Mouse (Mus musculus): ENCODE data around the gene Zfyve9.
A peak's percentile ranks its signal among the peaks of the same experiment; 100 is the strongest.
"Not testable (repeated sequence)": the region's sequence is repeated elsewhere in the genome, so short reads cannot be mapped to it uniquely, and the experiment has no call there.

Zfyve9 gene

DNA sequence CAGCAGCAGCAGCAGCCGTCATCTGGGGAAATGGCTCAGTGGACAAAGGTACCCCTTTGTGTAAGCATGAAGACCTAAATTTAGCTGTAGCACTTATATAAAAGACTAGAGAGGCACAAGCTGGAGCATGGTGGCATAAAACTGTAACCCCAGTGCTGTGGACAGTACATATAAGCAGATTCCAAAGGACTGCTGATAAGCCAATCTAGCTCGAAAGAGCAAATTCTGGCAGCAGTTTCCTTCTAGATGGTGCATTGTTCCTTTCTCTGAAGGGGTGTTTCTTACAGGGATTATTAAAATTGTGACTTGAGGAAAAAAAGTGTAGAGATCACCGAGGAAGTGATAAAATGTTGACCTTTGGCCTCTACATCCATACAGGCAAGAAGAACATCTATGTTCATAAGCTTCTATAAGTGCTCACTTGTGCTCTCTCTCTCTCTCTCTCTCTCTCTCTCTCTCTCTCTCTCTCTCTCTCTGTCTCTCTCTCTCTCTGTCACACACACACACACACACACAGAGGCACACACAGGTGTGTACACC is 59.3 kb downstream of the Zfyve9 start:
- no peak for DNase-seq

DNA sequence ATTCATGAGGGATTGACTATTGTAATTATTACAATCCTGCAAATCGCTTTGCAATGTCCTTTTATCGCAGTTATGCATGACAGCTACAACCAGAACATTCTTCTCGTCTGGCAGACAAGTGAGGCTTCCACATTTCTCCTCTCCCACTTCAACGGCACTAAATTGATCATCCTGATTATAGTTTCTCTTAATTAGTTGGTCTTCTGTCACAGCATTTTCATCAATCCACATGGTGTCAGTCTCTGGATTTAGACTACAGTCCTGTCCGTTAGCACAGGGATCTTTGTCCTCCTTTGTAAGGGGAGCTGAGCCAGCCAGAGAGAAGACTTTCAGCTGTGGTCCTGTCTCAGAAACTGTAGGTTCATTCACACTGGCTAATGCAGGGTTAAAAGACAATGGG is 61.2 kb downstream of the Zfyve9 start, which contains the start of gene 3110021N24Rik:
Gene 3110021N24Rik (plus strand): TSS at position 301 of the 400 bp plus-strand sequence.
- no peak for DNase-seq

DNA sequence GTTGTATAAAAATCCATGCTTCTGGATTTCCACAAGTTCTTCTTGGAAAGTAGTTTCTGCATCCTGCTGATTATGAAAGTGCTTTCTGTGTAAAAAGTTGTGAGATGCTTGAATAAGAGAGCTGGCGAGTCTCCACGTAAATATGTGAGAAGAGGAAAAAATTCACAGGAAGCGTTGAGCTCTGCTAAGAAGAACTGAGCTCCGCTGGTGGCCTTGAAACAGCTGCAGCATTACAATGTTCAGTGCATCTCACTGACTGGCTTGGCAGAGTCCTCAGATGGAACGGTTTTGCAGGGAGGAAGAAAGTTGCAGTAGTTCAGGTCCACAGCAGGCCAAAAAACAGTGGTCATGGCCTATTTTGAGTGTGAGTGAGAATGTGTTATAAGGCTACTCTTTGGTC is 72.4 kb downstream of the Zfyve9 start:
- DNase-seq = no peak

DNA sequence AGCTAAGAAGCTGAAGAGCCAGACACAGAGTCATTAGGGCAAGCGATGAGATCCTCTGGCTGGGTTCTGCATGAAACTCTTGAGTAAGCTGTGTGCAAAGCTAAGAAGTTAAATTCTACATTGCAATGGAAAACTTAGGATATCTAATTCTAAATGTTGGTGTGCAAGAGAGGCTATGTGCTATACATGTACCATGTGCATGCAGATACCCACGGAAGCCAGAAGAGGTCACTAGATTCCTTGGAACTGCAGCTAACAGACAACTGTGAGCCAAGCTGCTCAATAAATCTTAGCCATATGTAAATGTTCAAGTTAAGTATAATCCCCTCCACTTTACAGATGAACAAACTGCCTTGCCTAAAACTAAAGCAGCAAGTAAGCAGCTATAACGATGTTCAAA is 83.7 kb downstream of the Zfyve9 start:
- peak; percentile 49 to 50 for DNase-seq

DNA sequence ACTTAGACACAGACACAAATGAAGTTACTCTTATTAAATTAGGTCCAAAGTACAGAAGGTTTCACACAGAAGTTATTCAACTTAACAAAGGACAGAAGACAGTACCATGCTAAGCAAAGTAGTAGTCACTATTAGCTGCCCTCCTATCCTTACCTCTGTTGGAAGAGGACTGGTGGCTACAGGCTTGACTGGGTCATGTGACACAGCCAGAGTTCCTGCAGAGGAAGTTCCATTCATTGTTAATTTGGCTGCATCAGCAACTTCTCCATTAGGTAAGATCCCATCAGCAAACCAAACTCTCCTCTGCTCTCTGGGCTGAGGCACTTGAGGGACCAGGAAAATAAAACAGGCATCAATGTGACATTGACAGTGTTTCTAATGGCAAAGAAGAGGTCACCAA is 89.1 kb downstream of the Zfyve9 start:
- DNase-seq = no peak

DNA sequence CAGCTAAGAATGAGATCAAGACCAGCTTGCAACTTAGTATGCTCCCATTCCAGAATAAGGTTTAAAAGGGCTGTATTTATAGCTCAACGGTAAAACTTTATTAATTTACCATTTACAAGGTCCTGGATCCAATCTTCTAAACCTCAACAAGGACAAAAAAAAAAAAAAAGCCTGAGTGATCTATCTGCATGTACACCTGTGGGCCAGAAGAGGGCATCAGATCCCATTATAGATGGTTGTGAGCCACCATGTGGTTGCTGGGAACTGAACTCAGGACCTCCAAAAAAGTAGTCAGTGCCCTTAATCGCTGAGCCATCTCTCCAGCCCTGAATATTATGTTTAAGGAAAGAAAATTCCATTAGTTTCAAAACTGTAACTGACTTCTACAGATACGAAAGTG is 90.1 kb downstream of the Zfyve9 start:
- DNase-seq = no peak

GRCm38 (mm10) chr4:108687098-108687497 is 93.5 kb downstream of the Zfyve9 start:
- not testable (repeated sequence) for DNase-seq

- peak in 1 of 2 experiments; percentile 37 for DNase-seq
Observed at GRCm38 (mm10) chr4:108686156-108686555, 94.4 kb downstream of the Zfyve9 start.

DNA sequence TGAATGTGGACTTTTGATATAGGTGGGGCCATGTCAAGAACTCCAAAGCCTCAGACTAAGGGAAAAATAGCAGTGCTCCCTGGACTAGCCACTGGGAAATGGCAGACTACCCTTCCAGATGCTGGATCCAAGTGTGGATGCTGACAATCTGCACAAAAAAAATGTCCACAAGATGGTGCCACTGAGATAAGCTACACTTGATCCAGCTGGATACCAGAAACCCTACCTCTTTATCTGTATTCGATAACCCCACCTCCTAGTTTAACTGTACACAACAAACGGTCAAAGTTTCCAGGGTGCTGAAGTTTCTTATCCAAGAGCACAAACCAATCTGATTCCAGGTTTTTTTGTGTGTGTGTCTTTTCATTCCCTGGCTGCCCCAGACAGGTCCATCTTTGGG is 116.2 kb downstream of the Zfyve9 start:
- DNase-seq = peak in 1 of 2 experiments; percentile 34

- DNase-seq = no peak
Observed at GRCm38 (mm10) chr4:108638752-108639151, 141.8 kb downstream of the Zfyve9 start.

- DNase-seq = no peak
Observed at GRCm38 (mm10) chr4:108637721-108638120, 142.9 kb downstream of the Zfyve9 start.

- no peak for DNase-seq
Observed at GRCm38 (mm10) chr4:108635101-108635500, 145.5 kb downstream of the Zfyve9 start.

DNA sequence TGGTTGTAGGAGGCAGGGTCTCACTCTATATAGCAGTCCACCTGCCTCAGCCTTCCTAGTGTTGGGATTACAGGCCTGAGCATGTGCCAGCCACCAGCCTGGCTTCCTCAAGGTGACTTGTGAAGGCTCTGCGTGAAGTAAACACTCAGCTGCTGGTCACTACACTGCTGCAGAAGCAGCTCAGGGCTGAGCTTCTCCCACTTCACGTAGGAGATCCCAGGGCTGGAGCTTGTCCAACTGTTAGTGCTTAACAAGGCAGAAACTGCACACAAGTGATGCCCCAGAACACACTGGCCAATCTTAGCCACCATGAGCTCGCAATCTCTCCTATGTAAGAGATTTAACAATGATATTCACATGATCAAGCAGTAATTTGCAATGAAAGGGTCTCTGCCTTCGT is 145.9 kb downstream of the Zfyve9 start:
- DNase-seq = no peak

DNA sequence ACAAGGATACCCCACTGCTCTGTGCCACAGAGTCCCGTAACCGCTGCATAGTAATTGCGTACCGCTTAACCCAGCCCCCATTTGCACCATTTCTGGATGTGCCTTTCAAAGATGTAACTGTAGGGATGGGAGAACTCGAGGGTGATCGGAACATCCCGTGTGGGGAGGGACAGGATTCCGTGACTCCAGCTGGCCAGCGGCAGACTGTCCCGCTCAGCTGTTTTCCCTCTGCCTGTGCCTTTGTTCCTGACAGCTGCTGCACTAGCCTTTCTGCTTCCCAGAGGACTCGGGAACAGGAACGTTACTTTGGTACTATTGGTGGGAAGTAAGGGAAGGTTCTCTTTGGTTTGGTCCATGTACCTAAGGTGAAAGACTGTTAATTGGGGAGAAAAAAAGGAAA is 146.9 kb downstream of the Zfyve9 start:
- DNase-seq = no peak

- DNase-seq = no peak
Observed at GRCm38 (mm10) chr4:108631616-108632015, 149.0 kb downstream of the Zfyve9 start.

DNA sequence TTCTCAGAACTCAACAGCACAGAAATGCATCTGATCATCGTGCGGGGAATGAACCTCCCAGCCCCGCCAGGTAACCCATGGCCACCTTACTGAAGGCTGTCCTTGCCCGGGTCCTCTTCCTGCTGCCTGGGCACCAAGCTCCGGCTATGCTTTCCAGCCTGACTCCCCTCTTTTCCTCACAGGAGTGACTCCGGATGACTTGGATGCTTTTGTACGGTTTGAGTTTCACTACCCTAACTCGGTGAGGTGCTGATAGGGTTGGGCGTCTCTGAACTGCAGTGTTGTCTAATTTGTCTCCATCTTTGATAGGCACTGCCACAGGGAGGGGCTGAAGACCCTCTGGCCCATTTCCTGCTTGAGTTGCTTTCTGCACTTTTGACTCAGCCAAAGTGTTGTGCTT is 150.5 kb downstream of the Zfyve9 start:
- DNase-seq = no peak

DNA sequence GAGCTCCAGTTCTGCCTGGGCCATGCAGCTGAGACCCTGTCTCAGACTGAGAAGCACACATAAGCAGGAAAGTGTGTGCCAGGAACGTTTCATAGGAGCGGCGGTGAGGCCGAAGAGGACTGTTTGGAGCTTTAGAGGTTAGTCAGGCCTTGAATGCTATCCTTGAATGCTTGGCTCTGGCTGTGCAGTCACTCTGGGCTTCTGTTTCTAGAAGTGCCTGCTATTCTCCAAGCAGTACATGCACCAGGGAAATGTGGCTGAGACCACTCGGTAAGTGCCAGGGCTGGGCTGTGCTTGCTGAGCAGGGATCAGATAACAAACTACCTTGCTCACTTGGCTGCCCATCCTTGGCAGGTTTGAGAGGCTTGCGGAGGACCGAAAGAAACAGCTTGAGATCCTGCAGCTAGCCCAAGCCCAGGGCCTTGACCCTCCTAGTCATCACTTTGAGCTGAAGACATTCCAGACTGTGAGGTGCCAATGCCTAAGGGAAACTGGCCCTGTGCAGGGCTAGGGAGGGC is 151.2 kb downstream of the Zfyve9 start:
- no peak for DNase-seq

DNA sequence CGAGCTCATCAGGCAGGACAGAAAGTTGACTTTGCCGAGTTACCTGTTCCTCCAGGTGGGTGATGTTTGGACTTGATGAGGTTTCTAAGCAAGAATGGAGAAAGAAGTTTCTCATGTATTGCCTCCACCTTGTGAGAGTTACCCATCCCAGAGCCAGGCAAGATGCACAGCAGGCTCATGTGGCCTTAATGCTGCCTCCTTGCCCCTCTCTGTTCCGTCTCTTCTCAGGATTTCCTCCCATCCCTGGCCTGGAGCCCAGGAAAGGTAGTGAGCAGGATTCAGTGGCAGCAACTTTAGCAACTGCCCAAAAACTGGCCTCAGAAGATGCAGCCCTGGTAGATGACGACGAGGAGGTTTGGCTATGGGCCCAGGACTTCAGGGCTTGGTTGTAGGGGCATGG is 153.5 kb downstream of the Zfyve9 start:
- no peak for DNase-seq

DNA sequence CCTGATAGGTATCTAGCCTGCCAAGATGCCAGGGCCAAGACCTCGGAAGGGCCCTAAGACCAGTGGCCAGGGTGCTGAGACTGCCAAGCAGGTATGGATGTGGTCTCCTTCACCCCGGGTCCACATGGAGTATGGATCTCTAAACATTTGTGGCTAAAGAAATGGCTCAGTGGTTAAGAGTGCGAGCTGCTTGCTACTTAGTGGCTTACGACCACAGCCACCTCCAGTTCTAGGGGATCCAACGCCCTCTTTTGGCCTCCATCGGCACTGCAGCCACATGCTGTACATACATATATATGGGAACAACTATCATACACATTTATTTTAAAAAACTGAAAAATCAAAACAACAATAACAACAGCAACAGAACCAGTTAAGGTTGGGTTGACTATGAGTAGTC is 159.1 kb downstream of the Zfyve9 start:
- no peak for DNase-seq

DNA sequence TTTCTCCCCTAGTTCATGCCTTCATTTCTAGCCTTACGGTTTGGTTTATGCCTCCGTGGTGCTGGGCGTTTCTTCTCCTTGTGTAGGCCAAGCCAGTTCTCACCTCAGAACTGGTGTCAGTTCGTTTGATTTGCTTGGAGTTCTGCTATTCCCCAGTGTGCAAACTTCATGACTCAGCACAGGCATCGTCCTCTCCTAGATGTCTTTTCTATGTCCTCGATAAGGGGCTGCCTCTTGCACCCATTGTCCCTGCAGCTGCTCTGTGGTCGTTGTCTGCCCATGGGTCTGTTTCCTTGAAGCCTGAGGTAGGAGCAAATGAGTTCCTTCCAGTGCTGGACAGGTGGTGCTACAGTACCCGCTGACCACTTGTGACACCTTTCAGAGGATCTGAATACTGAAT is 160.1 kb downstream of the Zfyve9 start:
- no peak for DNase-seq

GRCm38 (mm10) chr4:108619587-108620341 is 160.8 kb downstream of the Zfyve9 start, which contains the start of gene Cc2d1b:
Gene Cc2d1b, plus strand, starts transcription at chr4:108619940.
- DNase-seq = peak; percentile 93 to 98

- DNase-seq = peak; percentile 16 to 51
Observed at GRCm38 (mm10) chr4:108619165-108619564, 161.4 kb downstream of the Zfyve9 start.

DNA sequence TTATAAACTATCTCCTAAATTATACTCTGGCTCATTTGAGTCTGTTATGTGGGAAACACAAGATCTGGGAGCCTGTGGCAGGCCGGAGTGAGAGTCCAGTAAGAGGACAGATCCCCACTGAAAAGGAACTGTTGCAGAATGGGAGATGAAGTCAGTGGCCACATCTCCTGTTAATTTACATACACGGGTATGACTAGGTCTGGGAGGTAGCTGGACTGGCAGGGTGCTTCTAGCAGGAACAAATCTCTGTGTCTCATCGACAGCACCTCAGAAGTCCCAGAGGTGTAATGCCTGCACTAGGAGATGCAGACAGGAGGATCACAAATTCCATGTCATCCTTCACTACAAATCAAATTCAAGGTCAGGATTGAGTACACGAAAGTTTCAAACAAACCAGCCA is 162.0 kb downstream of the Zfyve9 start:
- no peak for DNase-seq

DNA sequence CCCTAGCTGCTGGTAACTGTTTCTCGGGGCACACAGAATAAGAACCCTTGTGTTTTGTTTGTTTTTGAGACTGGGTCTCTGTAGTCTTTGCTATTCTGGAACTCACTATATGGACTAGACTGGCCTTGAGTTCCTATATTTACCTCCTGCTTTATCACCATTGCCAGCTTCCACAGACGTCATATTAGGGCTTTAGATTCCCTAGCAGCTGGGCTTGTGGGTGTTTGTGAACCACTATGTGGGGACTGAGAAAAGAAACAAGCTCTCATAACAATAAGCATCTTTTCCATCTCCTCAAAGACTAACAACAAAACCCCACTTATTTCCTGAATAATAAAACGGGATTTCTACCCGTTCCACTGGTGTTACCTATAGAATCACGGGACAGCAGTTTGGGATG is 169.7 kb downstream of the Zfyve9 start:
- DNase-seq = no peak
